22 mouse cellular contexts compared by ENCODE assay signal in genomic region chr13:21249022-21249421, GRCm38 (mm10). TPM values are rescaled to one million over a fixed set of nuclear protein-coding genes. Genes with fewer than 3 reads are reported as not detected.
DNase-seq lines count a peak whose midpoint lies in the region; ATAC-seq and TF ChIP-seq lines count a peak whose summit lies in the region.
"Had no signal": no experiment of that assay in that cellular context is flagged by ENCODE, and none has a peak within 500 bp of the region (broad histone marks: within the 10 kb centered on the region; RNA-seq: fewer than 3 reads in every experiment).

No protein-coding gene starts in this region.

- H3K4me3 ChIP-seq in ES-Bruce4 (ENCODE audit: low read depth, low read length) = peak overlapping the region; percentile 96
- H3K4me3 ChIP-seq in liver, embryonic 13.5 days (replicated peaks) = no peak overlapping the region; the same call in 1 of the 2 replicates
- H3K4me3 ChIP-seq: forebrain, embryonic 13.5 days; layer of hippocampus, adult 2 months had no signal

- intact Hi-C loops in left cerebral cortex, postnatal 25 days (cut with DNase I) = no loop called here
- intact Hi-C loops in left cerebral cortex, postnatal 4 days (cut with DNase I) = no loop called here

- TF ChIP-seq POLR2A in ES-Bruce4 (IDR thresholded peaks at IDR 0.05; ENCODE audit: insufficient read depth, low read length) = no peak

- no peaks in the 10 kb centered on the region for H3K36me3 ChIP-seq in ES-Bruce4 (ENCODE audit: control insufficient read depth, insufficient read depth, low read length, poor library complexity, severe bottlenecking)
- no peaks in the 10 kb centered on the region for H3K36me3 ChIP-seq in liver, embryonic 13.5 days
- H3K36me3 ChIP-seq: G1E had no signal

- no peaks in the 10 kb centered on the region for H3K9me3 ChIP-seq in ES-Bruce4 (replicated peaks; ENCODE audit: control insufficient read depth, insufficient read depth, low read length, poor library complexity, severe bottlenecking)
- H3K9me3 ChIP-seq in liver, embryonic 13.5 days (replicated peaks) = no peaks in the 10 kb centered on the region
- H3K9me3 ChIP-seq: forebrain, embryonic 13.5 days; G1E had no signal

- peak; percentile 79 for ATAC-seq in liver, embryonic 13.5 days (ENCODE audit: low read depth)
- ATAC-seq in frontal cortex, adult (ENCODE audit: low TSS enrichment) = no peak
- ATAC-seq in granulocyte monocyte progenitor cell, adult 5-6 weeks (replicated peaks; ENCODE audit: poor library complexity, severe bottlenecking) = no peak
- ATAC-seq: forebrain, embryonic 13.5 days; lung, postnatal 0 days had no signal

- H3K4me2 ChIP-seq in liver, embryonic 13.5 days = peak overlapping the region; percentile 39
- H3K4me2 ChIP-seq: forebrain, embryonic 13.5 days had no signal

- peak overlapping the region; percentile 80 for H3K9ac ChIP-seq in ES-Bruce4 (ENCODE audit: low read depth, poor library complexity, severe bottlenecking)
- H3K9ac ChIP-seq in liver, embryonic 13.5 days = no peak overlapping the region
- H3K9ac ChIP-seq: forebrain, embryonic 13.5 days had no signal

- peak; percentile 24 to 36 for DNase-seq in left cerebral cortex, postnatal 25 days (ENCODE audit: low spot score in 2 of 2)
- no peak for DNase-seq in left cerebral cortex, postnatal 4 days
- peak; percentile 57 for DNase-seq in c-Kit-positive CD71-positive TER-119-positive erythroid progenitor cells, embryonic 14.5 days (ENCODE audit: low spot score)
- DNase-seq in liver, embryonic 13.5 days = peak; percentile 55
- no peak for DNase-seq in spleen, postnatal 14 days (ENCODE audit: low spot score in 2 of 2)
- DNase-seq: heart, adult 18-20 months; kidney, adult 11 months; right cerebral cortex, postnatal 25 days; thymus, postnatal 4 days had no signal

- no peak overlapping the region for H3K27ac ChIP-seq in ES-Bruce4 (ENCODE audit: insufficient read depth, low read length)
- H3K27ac ChIP-seq in liver, embryonic 13.5 days = no peak overlapping the region
- H3K27ac ChIP-seq: forebrain, embryonic 13.5 days; layer of hippocampus, adult 2 months had no signal

- 5% methylated on average over 4 of the region's 4 CpGs for WGBS in liver, embryonic 13.5 days (ENCODE audit: insufficient replicate concordance)

- no peak for TF ChIP-seq EP300 in ES-Bruce4 (IDR thresholded peaks at IDR 0.05; ENCODE audit: insufficient read depth, low read depth, low read length)

- no peaks in the 10 kb centered on the region for H3K4me1 ChIP-seq in ES-Bruce4 (ENCODE audit: control insufficient read depth, insufficient read depth, low read length)
- peaks cover 21% of the 10 kb centered on the region for H3K4me1 ChIP-seq in liver, embryonic 13.5 days (replicated peaks)
- H3K4me1 ChIP-seq: forebrain, embryonic 13.5 days had no signal

- no peaks in the 10 kb centered on the region for H3K27me3 ChIP-seq in ES-Bruce4 (ENCODE audit: control insufficient read depth, insufficient read depth, low read length, poor library complexity, severe bottlenecking)
- H3K27me3 ChIP-seq in liver, embryonic 13.5 days = peaks cover 7% of the 10 kb centered on the region; the same call in 1 of the 2 replicates

- TF ChIP-seq CTCF in ES-Bruce4 (IDR thresholded peaks at IDR 0.05; ENCODE audit: low read depth, low read length) = no peak

RNA-seq across cellular contexts. Expression of gene Gpx5, which starts 43.5 kb away (rescaled TPM):
- total RNA-seq in left cerebral cortex, postnatal 25 days (2021) = not detected
- total RNA-seq in left cerebral cortex, postnatal 4 days (2021) = not detected
- polyA plus RNA-seq in ES-Bruce4 (2011; ENCODE audit: insufficient read depth, insufficient read length, low read depth, missing spikeins) = not detected in 2 replicates
- not detected in 2 replicates for polyA plus RNA-seq in liver, embryonic 13.5 days (2015; fragmentation: Nextera tagmentation; extraction: Ambion mirVana)
- total RNA-seq in granulocyte monocyte progenitor cell, adult 5-6 weeks (2014; fragmentation: Nextera tagmentation) = not detected in 2 replicates
- total RNA-seq in granulocyte monocyte progenitor cell, adult 5-6 weeks (2017) = not detected in 2 replicates
- total RNA-seq: adrenal gland, adult 18-20 months; heart, adult 18-20 months; hematopoietic stem cell, adult 5-6 weeks; layer of hippocampus, adult 2 months; left cerebral cortex, postnatal 36 days; midbrain, postnatal 0 days; neutrophil, adult 5-6 weeks had no signal
- polyA plus RNA-seq: forebrain, embryonic 13.5 days; G1E; lung, postnatal 0 days; midbrain, postnatal 0 days; stomach, embryonic 14.5 days had no signal

Comparison
In these comparisons a context has a peak if more than half of its experiments do, and no peak if none do; other contexts are left out.
1. DNase-seq: peak in left cerebral cortex, postnatal 25 days (2 of 2), c-Kit-positive CD71-positive TER-119-positive erythroid progenitor cells, embryonic 14.5 days (single experiment) and liver, embryonic 13.5 days (single experiment); none in left cerebral cortex, postnatal 4 days (single experiment) and spleen, postnatal 14 days (0 of 2).